Mouse (Mus musculus): ENCODE results near the gene Mzf1. TPM values are rescaled to one million over a fixed set of nuclear protein-coding genes. Genes with fewer than 3 reads are reported as not detected.
A peak's percentile ranks its signal among the peaks of the same experiment; 100 is the strongest.

The Mzf1 gene
- total RNA-seq, 2 experiments from 2014 or later, result 0.47 to 0.60 TPM

GRCm38 (mm10) chr7:13036806-13037205 is 17.8 kb downstream of the Mzf1 start:
- no peak for DNase-seq
- intact Hi-C loops (cut with DNase I), result loop anchor here (5.0 kb wide), 1 partner anchor 60 kb away; the partner anchor contains the start of gene Zfp446

GRCm38 (mm10) chr7:13035211-13035855 is 19.2 kb downstream of the Mzf1 start:
- intact Hi-C loops (cut with DNase I), result loop anchor here (5.0 kb wide), 1 partner anchor 58 kb away; the partner anchor contains the start of gene Zfp446
- DNase-seq, result no peak

- intact Hi-C loops (cut with DNase I), result loop anchor here (5.0 kb wide), 1 partner anchor 197 kb away; no protein-coding TSS in a partner anchor
- peak; percentile 97 for DNase-seq
Measured at GRCm38 (mm10) chr7:13034148-13034977, 20.2 kb downstream of the Mzf1 start, which contains the start of gene Chmp2a. Chmp2a (minus strand) TSS chr7:13034807.

GRCm38 (mm10) chr7:13033451-13034147 is 21.0 kb downstream of the Mzf1 start:
- no peak for DNase-seq
- intact Hi-C loops (cut with DNase I), result loop anchor here (5.0 kb wide), 1 partner anchor 196 kb away; no protein-coding TSS in a partner anchor

GRCm38 (mm10) chr7:13032541-13032940 is 22.0 kb downstream of the Mzf1 start:
- intact Hi-C loops (cut with DNase I), result loop anchor here (5.0 kb wide), 1 partner anchor 195 kb away; no protein-coding TSS in a partner anchor
- no peak for DNase-seq

GRCm38 (mm10) chr7:13031983-13032382 is 22.6 kb downstream of the Mzf1 start:
- DNase-seq, result no peak

GRCm38 (mm10) chr7:13031069-13031468 is 23.5 kb downstream of the Mzf1 start:
- intact Hi-C loops (cut with DNase I), result loop anchor here (5.0 kb wide), 1 partner anchor 194 kb away; no protein-coding TSS in a partner anchor
- no peak for DNase-seq

More at GRCm38 (mm10) chr7:13031983-13032382, 22.6 kb downstream of the Mzf1 start:
- intact Hi-C loops (cut with DNase I), result loop anchor here (5.0 kb wide), 1 partner anchor 195 kb away; no protein-coding TSS in a partner anchor

- DNase-seq, result no peak
- intact Hi-C loops (cut with DNase I), result no loop called here
Measured at GRCm38 (mm10) chr7:13028986-13029385, 25.6 kb downstream of the Mzf1 start.

- intact Hi-C loops (cut with DNase I), result no loop called here
- DNase-seq, result no peak
Measured at GRCm38 (mm10) chr7:13025511-13026112, 29.0 kb downstream of the Mzf1 start.

GRCm38 (mm10) chr7:13024805-13025204 is 29.8 kb downstream of the Mzf1 start:
- DNase-seq, result peak in 1 of 2 experiments; percentile 64
- intact Hi-C loops (cut with DNase I), result no loop called here

GRCm38 (mm10) chr7:13023928-13024731 is 30.4 kb downstream of the Mzf1 start:
- DNase-seq, result peak; percentile 96 to 100
- intact Hi-C loops (cut with DNase I), result no loop called here

- peak; percentile 59 to 62 for DNase-seq
- intact Hi-C loops (cut with DNase I), result no loop called here
Measured at GRCm38 (mm10) chr7:13022773-13023535, 31.6 kb downstream of the Mzf1 start.

- intact Hi-C loops (cut with DNase I), result no loop called here
- DNase-seq, result no peak
Measured at GRCm38 (mm10) chr7:13015217-13015616, 39.3 kb downstream of the Mzf1 start.

GRCm38 (mm10) chr7:13014275-13014839 is 40.2 kb downstream of the Mzf1 start:
- intact Hi-C loops (cut with DNase I), result no loop called here

GRCm38 (mm10) chr7:13013671-13014070 is 40.9 kb downstream of the Mzf1 start:
- no peak for DNase-seq
- intact Hi-C loops (cut with DNase I), result no loop called here

More at GRCm38 (mm10) chr7:13014275-13014839, 40.2 kb downstream of the Mzf1 start:
- no peak for DNase-seq

- intact Hi-C loops (cut with DNase I), result no loop called here
- DNase-seq, result no peak
Measured at GRCm38 (mm10) chr7:13010005-13010908, 44.3 kb downstream of the Mzf1 start, which contains the start of gene Zbtb45. Zbtb45 (minus strand) TSS chr7:13010034.
